Mouse (Mus musculus): ENCODE data around the gene Ccdc149. TPM values are rescaled to one million over a fixed set of nuclear protein-coding genes. Genes with fewer than 3 reads are reported as not detected.

The Ccdc149 gene
- total RNA-seq, 2 experiments from 2014 or later, result 1.8 to 2.0 TPM

DNA sequence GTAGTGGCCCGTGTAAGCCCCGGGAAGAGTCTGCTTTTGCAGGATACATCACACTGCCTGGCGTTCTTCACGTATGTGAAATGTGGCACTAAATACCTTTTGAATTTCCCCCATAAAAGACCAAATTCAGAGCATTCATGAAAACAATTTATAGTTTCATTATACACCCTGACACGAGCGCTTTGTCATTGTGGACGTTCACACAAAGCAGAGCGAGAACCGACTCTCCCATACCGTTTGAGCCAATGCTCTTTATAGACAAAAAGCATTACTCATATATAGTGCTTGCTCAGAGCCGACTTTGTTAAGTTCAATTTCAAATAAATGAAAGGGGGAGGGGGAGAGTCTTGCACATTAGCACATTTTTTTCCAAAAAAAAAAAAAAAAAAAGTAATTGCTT lies 31.0 kb downstream of the Ccdc149 start:
- DNase-seq, result no peak

DNA sequence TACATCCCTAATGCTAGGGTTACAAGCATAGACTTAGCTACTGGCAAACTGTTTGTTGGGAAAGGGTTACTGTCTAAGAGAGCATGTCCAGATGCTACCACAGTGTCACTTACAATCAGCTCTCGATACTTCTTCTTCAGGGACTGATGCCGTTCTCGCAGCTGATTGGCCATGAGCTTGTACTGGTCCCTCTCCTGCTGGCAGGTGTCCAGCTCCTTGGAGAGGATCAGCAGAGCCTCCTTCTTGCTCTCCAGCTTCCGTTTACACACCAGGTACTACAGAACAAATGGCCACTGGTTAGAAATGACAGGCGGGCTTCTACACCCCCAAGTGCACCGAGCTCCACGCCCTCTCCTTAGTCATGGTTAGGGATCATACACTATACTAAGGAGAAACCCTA lies 32.4 kb downstream of the Ccdc149 start:
- DNase-seq, result no peak

DNA sequence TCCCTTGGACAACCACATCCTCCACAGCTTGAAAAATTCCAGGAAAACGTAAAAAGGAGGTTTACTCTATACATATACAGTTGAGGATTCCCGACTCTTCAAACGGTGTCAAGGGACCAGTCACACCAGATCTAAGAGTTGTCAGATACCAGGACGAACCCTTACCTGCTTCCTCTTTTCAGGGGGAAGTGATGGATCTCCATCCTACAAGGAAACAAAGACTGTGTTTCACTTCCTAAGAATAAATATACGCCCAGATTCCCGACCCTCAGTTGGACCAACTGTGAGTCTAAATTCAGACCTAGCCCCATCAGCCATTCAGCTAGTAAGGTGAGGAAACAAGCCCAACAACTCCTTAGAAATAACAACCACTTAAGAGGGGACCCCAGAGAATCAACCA lies 35.8 kb downstream of the Ccdc149 start:
- no peak for DNase-seq

DNA sequence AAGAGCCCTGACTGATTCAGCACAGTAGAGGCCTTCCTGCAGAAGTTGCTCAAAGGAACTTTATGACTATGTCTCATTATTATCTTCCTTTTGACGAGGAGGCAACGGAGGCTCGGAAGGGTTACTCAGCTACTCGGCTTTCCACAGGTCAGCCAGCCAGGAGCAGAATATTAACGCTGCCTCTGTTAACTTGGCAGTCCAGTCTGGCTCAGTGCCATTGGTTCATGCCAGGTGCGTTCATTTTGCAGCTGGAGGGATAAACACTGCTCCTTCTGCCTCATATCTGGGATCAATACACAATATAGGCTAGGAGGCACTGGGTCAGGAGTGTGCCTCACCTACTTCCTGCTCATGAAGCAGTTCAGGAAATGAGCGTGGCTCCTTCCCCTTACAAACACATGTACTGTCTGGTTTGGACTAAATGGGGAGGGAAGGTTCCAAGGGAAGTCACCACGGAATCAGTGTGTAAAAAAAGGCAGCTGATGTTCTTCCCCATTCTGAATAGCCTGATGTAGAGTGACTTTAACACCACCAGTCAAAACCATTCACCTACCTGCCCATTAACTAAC lies 40.0 kb downstream of the Ccdc149 start:
- no peak for DNase-seq

DNA sequence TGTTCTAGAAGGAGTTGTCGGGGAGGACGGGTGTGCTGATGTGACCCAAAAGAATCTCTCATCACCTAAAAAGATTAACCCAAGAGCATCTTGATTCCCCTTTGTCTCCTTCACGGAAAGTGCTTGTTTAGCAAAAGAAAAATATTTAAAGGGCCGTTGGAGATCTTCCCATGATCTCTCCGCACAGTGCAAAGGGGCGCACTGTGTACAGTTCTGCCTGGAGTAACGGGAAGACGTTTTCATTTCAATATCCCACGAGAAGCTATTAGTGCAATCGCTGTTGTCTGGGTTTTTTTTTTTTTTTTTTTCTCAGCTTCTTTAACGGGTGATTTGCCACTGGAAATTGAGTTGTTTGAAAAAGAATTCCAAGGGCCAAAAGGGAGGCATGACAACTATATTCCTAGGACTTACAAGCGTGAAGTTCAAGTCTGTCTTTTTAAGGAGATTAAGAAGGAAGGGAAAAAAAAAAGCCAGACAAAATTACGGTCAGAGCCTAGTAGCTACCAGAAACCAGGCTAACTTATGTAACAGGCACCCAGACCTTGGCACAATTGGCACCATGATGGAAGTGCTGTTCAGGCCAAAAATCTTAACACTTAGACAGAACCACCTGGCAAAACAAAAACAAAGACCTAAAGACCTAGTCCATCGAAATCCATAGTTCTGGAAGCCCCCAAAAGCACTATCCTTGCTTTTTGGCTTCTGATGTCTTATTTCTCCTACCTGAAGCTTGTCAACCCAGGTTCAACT lies 41.4 kb downstream of the Ccdc149 start:
- DNase-seq, result no peak

DNA sequence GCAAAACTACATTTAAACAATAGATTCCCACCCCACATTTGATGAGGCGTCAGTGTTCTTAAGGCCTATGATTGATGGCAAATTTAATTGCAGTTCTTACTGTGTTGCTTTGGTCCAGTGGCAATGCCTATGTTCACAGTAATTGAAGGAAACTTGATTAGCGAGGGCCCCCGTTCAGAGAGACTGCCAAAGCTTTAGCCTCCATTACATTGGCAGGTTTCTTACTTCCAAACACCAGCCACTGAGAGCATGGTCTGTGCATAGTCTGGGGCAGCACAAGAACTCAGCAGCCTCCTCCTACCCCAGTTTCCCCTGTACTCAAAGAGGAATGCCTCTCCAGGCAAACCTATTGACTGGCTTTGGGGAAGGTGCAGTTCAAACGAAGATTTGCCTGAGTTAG lies 42.7 kb downstream of the Ccdc149 start:
- DNase-seq, result no peak

DNA sequence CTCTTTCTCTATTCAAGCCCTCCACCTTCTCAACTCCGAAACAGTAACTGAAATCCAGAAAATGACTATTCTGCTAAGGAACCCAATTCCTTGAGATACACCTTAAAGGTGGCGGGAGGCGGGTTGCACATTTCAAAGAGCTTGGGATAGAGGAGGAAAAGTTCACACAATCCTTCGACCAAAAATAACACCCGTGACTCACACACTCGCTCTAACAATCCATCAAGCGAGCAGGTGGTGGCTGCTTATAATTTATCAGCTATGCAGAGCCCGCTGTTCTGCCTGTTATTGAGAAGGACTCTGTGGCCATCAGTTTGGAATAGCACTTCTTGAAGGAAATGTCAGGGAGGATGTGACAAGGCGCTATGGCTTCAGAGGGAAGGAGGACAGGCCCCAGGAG lies 45.5 kb downstream of the Ccdc149 start:
- no peak for DNase-seq

DNA sequence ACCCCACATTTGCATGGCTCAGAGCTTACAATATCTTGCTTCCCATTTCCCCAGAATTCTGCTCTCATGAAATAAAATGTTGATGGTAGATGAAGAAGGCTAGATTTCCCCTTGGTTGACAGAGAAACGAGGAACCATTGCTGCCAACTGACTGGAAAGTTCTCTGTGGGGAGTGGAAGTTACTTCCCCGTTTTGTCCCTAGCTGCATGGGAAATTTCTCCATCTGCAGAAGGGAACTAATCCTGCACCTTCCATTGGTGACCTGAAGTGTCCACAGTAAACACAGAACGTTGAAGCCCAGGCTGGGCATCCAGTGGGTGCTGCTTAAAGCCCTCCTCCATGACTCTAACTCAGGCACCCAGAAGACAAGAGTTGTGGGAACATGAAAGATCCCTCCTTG lies 47.4 kb downstream of the Ccdc149 start:
- DNase-seq, result no peak

DNA sequence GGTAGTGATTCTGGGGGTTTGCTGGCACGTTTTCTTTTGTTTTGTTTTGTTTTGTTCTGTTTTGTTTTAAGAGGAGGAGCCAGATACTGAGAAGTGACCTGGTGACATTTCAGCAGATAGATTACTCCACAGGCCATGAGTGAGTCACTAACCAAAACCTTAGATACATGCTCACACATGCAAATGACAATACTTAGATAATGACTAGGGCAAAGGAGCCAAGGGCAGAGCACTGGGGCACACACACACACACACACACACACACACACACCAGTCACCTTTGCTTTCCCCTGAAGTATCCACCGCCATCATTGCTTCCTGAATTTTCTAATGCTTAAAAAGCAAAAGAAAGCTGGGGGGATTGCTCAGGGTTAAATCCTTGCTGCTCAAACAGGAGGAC lies 54.8 kb downstream of the Ccdc149 start:
- DNase-seq, result no peak

DNA sequence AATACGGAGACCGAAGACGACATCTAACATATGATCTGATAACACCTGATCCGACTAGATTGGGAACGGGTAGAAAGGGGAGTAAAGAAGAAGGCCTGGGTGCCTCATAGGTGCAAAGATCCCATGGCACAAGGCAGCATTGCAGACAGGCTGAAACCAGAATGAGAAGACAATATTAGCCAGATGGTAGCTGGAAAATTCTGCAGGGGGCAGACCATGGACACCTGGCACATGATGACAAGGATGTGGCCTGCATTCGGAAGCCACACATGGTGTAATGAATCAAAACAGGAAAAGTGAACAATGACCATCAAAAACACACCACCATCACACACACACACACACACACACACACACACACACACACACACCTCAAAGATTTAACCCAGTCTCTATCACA lies 55.4 kb downstream of the Ccdc149 start:
- DNase-seq, result no peak

DNA sequence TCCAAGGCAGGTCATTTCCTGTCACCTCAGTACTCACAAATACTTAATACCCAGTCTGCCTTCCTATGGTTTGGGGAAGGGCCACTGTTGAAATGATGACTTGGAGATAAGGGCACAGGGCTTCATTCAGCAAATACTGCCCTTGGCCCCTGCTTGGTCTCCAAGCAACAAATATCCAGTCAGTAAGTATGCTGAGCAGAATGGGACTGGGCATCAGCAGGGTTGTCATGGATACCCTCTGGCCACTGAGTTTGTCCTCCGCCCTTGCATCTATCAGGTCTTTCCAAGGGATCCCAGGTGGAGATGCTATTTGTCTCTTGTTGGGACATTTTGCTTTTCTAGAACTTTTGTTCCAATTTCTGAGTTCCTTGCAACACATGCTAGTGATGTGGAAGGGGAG lies 56.1 kb downstream of the Ccdc149 start:
- no peak for DNase-seq

DNA sequence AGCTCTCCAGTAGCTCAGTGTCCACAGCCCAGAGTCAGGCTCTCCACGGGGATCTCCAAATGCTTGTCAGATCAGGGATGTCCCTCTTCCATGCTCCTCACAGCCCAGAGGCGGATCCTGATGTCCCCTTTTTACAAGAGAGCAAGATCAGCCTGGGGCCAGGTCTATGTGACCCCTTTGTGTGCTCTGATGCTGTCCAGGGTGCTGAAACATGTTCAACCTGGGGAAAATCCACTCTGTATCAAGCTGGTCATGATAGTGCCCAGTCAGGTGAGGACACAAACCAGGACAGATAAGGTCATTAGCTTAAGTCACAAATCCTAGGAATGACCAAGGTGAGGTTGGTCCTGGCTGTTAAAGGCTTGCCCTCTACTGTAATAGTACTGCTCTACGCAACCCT lies 59.8 kb downstream of the Ccdc149 start:
- DNase-seq, result no peak

DNA sequence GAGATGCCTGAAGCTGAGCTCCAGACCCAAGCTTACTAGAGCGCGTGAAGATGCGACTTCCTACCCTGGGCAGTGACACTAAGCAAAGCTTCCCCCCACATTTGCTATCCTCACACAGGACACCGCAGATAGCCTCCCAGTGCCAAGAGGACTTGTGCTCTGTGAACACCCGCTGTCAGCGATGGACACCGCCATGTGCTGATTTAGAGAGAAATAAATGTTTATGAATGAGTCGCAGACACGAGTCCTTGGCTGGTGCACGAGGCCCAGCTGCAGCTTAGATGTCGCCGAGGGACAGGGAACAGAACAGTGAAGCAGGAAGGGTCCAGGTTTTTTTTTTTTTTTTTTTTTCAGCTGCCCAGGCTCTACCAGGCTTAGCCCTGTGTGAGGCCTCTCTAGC lies 61.1 kb downstream of the Ccdc149 start:
- no peak for DNase-seq

DNA sequence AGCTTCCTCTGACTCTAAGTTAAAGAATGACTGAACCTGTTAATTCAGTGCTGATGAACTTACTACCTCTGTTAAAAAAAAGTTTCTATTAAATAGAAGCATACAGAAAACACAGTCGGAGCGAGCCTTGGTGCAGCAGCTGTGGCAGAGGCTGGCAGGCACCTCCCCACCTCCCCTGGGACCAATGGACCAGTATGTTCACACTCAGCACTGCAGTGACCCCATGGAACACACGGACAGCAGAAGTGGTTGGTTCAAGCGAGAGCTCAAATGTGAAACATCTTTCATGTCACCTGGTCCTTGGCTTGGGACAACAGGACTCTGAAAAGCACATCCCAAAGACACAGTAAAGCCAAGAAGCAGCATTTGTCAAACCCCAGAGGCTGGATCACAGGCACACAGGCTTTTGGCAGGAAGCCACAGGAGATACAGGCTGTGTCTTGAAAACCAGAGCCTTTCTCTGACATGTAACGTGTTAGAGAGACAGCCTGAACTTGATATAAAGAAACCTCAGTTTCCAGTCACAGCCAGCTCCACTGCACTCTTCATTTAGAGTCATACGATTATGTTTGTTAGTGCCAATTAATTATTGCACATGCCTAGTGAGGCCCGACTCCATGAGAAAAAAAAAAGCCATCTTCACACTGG lies 62.5 kb downstream of the Ccdc149 start:
- DNase-seq, result no peak

DNA sequence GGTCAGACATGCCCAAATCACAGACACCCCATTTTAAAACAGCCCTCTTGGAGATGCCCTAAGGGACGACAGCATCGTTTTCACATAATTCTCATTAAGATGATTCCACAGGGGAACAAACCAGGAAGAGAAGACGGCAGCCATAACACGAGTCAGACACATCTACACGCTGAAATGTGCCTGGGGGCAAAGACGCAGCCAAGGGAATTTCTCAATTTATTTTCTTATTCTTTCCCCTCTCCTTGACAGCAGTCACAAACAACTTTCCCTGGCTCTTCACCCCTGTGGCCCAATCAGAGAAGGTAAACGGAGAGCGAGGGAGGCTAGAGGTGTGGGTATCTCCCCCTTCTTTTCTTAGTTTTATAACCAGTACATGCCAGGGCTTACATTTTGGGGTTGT lies 66.9 kb downstream of the Ccdc149 start:
- DNase-seq, result no peak

DNA sequence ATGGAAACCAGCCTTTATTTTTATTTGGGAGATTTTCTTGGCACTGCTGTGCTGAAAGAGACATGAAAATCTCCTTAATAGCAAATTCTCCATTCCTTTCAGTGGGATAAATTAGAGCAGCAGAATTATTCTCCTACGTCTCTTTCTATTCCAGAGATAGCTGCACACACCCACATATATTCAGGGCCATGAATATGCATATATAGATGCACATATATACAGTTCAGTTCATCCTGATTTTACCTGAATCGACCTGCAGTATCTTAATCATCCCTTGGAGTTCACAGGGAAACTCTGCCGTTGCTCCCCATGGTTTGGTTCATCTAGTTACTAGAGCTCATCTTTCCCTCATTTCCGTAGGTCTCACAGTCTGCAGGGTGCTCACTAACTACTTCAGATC lies 77.6 kb downstream of the Ccdc149 start:
- no peak for DNase-seq

DNA sequence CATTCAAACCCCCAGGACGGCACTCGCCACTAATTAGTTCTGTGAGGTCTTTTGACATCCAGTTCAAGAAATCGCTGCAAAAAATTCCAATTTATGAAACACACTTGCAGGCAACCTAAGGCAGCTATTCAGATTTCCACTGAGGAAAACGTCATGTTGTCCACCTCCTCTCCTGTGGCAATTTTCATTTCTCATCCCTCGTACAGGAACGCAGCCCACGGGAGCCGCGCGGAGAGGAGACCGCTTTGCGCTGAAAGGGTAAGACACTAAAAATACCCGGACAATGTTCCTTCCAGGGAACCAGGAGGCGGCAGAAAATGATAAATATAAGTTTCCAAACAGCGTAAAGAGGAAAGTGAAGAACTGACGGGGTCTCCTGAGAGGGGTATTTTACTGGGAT lies 79.8 kb downstream of the Ccdc149 start:
- DNase-seq, result no peak

DNA sequence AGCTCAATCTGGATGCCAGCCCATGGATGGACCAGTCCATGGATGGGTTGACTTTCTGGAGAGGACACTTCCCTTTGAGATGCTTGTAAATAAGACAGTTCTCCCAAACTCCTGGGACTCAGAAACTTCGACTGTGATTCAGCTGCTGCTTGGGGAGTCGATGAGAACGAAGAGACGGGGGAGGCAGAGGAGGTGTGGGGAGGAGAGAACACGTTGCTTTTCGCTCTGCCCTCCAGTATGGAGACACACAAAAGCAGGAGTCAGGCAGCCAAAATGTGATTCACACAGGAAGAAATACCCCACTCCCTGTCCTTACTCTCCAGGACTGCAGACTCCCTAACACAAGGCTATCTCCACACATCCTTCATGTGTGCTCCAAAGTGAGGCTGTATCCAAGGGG lies 80.9 kb downstream of the Ccdc149 start:
- no peak for DNase-seq

DNA sequence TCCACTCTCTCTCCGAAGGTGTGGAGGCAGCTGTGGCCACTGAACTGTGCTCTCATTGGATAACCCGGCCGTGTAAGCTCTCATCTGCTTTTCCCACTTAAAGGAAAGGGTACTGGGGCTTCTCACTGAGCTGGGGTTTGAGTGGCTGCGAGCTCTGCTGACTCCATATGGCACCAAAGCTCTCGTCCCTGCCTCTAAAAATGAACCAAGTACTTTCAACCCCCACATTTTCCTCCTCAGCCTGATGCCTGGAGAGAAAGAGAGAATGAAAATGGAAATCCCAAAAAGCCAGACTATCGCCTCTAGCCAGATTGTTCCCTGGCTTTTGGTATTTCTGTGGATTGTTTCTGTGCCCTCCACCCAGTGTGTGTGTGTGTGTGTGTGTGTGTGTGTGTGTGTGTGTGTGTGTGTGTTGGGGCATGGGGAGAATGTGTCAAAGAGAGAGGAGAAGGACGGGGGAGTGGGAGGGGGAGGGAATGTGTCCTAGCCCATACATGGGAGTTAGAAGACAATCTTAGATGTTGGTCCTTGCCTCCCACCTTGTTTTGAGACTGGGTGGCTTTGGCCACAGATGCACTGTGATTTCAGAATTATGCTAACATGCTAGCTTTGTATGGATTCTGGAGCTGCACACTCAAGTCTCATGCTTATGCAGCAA lies 83.1 kb downstream of the Ccdc149 start:
- DNase-seq, result no peak

DNA sequence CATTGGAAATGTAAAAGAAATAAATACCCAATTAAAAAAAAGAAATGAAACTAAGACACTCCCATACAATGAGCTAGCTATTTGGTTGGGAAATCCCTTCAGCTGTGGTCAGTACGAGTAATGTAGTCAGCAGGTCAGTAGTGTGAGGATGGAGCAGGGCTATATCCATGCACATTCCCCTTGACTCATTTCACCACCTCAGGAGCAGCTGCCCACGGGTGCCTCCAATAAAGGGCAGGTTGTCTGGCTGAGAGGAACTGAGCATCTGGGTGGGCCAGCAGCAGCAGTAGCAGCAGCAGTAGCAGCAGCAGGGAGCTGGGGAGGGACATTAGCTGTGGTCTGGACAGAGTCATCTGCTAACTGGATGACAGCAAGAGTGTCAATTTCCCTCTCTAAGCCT lies 85.3 kb downstream of the Ccdc149 start:
- DNase-seq, result no peak

DNA sequence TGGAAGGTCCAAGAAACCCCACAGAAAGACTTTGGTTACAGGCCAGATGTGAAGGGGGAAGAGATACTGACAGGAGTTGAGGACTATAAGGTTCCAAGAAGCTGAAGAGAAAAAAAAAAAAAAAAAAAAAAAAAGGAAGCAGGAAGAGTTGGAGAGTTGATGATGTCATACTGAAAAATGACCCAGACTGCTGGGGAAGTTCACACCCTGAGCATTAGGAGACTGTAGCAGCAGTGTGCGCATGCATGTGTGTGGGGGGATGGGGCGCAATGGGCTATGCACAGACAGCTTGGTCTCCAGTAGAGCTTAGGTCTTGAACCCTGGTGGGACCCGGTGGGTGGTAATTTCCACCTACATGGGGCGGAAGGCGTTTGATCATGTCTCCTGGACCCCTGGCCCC lies 87.6 kb downstream of the Ccdc149 start:
- DNase-seq, result no peak

DNA sequence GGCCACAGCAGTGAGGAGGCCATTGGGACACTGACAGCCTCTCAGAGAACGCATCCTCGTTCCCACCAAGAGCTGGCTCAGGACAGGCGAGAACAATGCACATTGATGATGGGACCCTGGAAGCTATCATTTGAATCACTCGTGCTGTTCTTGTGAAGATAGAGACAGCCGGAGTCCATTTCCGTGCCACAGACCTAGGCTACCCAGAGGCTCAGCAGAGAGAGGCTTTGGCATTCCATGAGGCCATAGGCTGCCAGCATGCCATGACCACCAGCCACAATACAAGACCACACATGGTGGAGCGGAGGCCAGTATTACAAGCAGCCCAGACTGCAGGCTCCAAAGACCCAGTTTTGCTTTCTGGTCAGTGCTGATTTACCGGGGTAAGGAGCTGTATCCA lies 88.5 kb downstream of the Ccdc149 start:
- no peak for DNase-seq

DNA sequence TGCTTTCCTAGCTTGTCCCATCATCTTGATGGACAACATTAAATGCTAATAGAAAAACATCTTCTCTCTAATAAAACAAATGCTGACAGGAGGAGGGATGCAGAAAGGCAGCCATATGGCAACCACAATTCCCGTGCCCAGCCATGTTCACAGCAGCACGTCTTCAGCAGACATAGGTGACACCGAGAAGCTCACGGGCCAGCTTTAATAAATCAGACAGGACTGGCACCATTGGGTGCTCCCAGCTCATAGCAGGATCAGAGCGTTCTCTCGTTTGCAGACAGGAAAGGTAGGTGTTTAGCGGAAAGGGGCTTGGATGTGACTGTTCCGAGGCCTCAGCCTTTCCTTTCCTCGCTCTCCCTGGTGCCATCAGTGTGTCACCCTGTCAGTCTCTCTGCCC lies 95.5 kb downstream of the Ccdc149 start:
- no peak for DNase-seq
